ENCODE assay signal across 20 mouse cellular contexts in genomic region chr16:93131404-93131803, GRCm38 (mm10).
DNase-seq lines count a peak whose midpoint lies in the region; ATAC-seq and TF ChIP-seq lines count a peak whose summit lies in the region.
"Had no signal": no experiment of that assay in that cellular context is flagged by ENCODE, and none has a peak within 500 bp of the region (broad histone marks: within the 10 kb centered on the region; RNA-seq: fewer than 3 reads in every experiment).

No protein-coding gene starts in this region.

- H3K27me3 ChIP-seq in liver, embryonic 11.5 days (replicated peaks; ENCODE audit: control insufficient read depth, insufficient read depth, low read length): no peaks in the 10 kb centered on the region
- H3K27me3 ChIP-seq in embryonic facial prominence, embryonic 14.5 days (replicated peaks; ENCODE audit: control insufficient read depth, insufficient read depth, low read length): no peaks in the 10 kb centered on the region
- H3K27me3 ChIP-seq in liver, embryonic 14.5 days (ENCODE audit: control insufficient read depth, insufficient read depth, low read length): no peaks in the 10 kb centered on the region
- no peaks in the 10 kb centered on the region; the same call in 1 of the 2 replicates for H3K27me3 ChIP-seq in hindbrain, embryonic 12.5 days
- H3K27me3 ChIP-seq: forebrain, embryonic 12.5 days; limb, embryonic 15.5 days; neural tube, embryonic 15.5 days had no signal

- no peak for ATAC-seq in liver, embryonic 11.5 days (replicated peaks; ENCODE audit: low FRiP score)
- no peak for ATAC-seq in embryonic facial prominence, embryonic 14.5 days (ENCODE audit: low read depth)
- peak; percentile 6; the same call in 1 of the 2 replicates for ATAC-seq in liver, embryonic 14.5 days (ENCODE audit: insufficient read depth)
- no peak for ATAC-seq in hindbrain, embryonic 12.5 days (ENCODE audit: low FRiP score)
- ATAC-seq: intestine, postnatal 0 days; midbrain, embryonic 16.5 days had no signal

- peak; percentile 63 for DNase-seq in liver
- no peak for DNase-seq in liver, embryonic 11.5 days (ENCODE audit: low spot score)
- DNase-seq in embryonic facial prominence, embryonic 14.5 days (ENCODE audit: low spot score): no peak
- DNase-seq in liver, embryonic 14.5 days (ENCODE audit: low read depth in 3 of 3, low spot score in 3 of 3): peak in 1 of 3 experiments; percentile 42
- peak; percentile 47 to 54 for DNase-seq in spleen, postnatal 10 days (ENCODE audit: low spot score in 2 of 2)
- DNase-seq in left cerebral cortex, postnatal 36 days (ENCODE audit: low spot score in 2 of 2): no peak
- no peak for DNase-seq in cerebellum, adult 11 months
- DNase-seq: cerebellum, adult 2 months; gastrocnemius, adult 2 months; kidney, postnatal 25 days; left cerebral cortex, postnatal 4 days; lung, postnatal 4 days had no signal

- TF ChIP-seq EP300 in liver, embryonic 14.5 days (IDR thresholded peaks at IDR 0.05; ENCODE audit: low read depth): peak; percentile 76

- intact Hi-C loops in left cerebral cortex, postnatal 36 days (cut with DNase I): loop anchor here (10.0 kb wide), 1 partner anchor 567 kb away; no protein-coding TSS in a partner anchor

- no peaks in the 10 kb centered on the region for H3K9me3 ChIP-seq in liver, embryonic 11.5 days (ENCODE audit: control insufficient read depth, low read length)
- no peaks in the 10 kb centered on the region for H3K9me3 ChIP-seq in embryonic facial prominence, embryonic 14.5 days (ENCODE audit: control insufficient read depth, low read length)
- H3K9me3 ChIP-seq in liver, embryonic 14.5 days (ENCODE audit: control insufficient read depth, low read length): no peaks in the 10 kb centered on the region
- no peaks in the 10 kb centered on the region for H3K9me3 ChIP-seq in hindbrain, embryonic 12.5 days (replicated peaks)
- H3K9me3 ChIP-seq: forebrain, embryonic 12.5 days; hindbrain, embryonic 10.5 days; limb, embryonic 15.5 days; midbrain, embryonic 10.5 days; neural tube, embryonic 15.5 days had no signal

- 70% methylated on average over 5 of the region's 5 CpGs for WGBS in liver, embryonic 11.5 days
- WGBS in embryonic facial prominence, embryonic 14.5 days: 86% methylated on average over 5 of the region's 5 CpGs
- 31% methylated on average over 5 of the region's 5 CpGs for WGBS in liver, embryonic 14.5 days (ENCODE audit: insufficient replicate concordance)
- 92% methylated on average over 5 of the region's 5 CpGs for WGBS in hindbrain, embryonic 12.5 days

- no peak overlapping the region for H3K4me2 ChIP-seq in liver, embryonic 11.5 days
- H3K4me2 ChIP-seq in embryonic facial prominence, embryonic 14.5 days (ENCODE audit: low read depth, low read length): no peak overlapping the region
- peak overlapping the region; percentile 21; the same call in 1 of the 2 replicates for H3K4me2 ChIP-seq in liver, embryonic 14.5 days (ENCODE audit: low read depth)
- H3K4me2 ChIP-seq in hindbrain, embryonic 12.5 days (replicated peaks): no peak overlapping the region
- H3K4me2 ChIP-seq: forebrain, embryonic 12.5 days; limb, embryonic 15.5 days; neural tube, embryonic 15.5 days had no signal

- TF ChIP-seq CTCF in liver, embryonic 14.5 days (IDR thresholded peaks at IDR 0.05; ENCODE audit: low read depth): no peak

- H3K4me1 ChIP-seq in liver, embryonic 11.5 days (replicated peaks; ENCODE audit: control insufficient read depth, insufficient read depth, low read length): peaks cover 39% of the 10 kb centered on the region
- no peaks in the 10 kb centered on the region for H3K4me1 ChIP-seq in embryonic facial prominence, embryonic 14.5 days (ENCODE audit: control insufficient read depth, insufficient read depth, low read length)
- peaks cover 61 to 62% of the 10 kb centered on the region in 2 experiments for H3K4me1 ChIP-seq in liver, embryonic 14.5 days (replicated peaks; ENCODE audit: control insufficient read depth in 2 of 2, insufficient read depth in 2 of 2, low read length in 1 of 2)
- no peaks in the 10 kb centered on the region for H3K4me1 ChIP-seq in hindbrain, embryonic 12.5 days
- H3K4me1 ChIP-seq: forebrain, embryonic 12.5 days; midbrain, embryonic 10.5 days; neural tube, embryonic 15.5 days had no signal

- H3K4me3 ChIP-seq in liver, embryonic 11.5 days (ENCODE audit: low read depth, low read length): no peak overlapping the region
- no peak overlapping the region for H3K4me3 ChIP-seq in embryonic facial prominence, embryonic 14.5 days (ENCODE audit: low read depth, low read length)
- H3K4me3 ChIP-seq in liver, embryonic 14.5 days (ENCODE audit: insufficient read depth in 1 of 2, low read depth in 2 of 2, low read length in 2 of 2): no peak overlapping the region
- no peak overlapping the region for H3K4me3 ChIP-seq in hindbrain, embryonic 12.5 days
- H3K4me3 ChIP-seq: forebrain, embryonic 12.5 days; gastrocnemius, adult 2 months; hindbrain, embryonic 10.5 days; limb, embryonic 15.5 days; midbrain, embryonic 10.5 days; neural tube, embryonic 15.5 days had no signal

- no peak overlapping the region for H3K9ac ChIP-seq in liver, embryonic 11.5 days (ENCODE audit: low read depth, low read length)
- H3K9ac ChIP-seq in embryonic facial prominence, embryonic 14.5 days (ENCODE audit: low read depth, low read length): no peak overlapping the region
- H3K9ac ChIP-seq in liver, embryonic 14.5 days (replicated peaks): no peak overlapping the region; the same call in 1 of the 2 replicates
- no peak overlapping the region for H3K9ac ChIP-seq in hindbrain, embryonic 12.5 days
- H3K9ac ChIP-seq: forebrain, embryonic 12.5 days; limb, embryonic 15.5 days; neural tube, embryonic 15.5 days had no signal

- H3K36me3 ChIP-seq in liver, embryonic 11.5 days (ENCODE audit: control insufficient read depth, insufficient read depth, low read length): no peaks in the 10 kb centered on the region
- H3K36me3 ChIP-seq in embryonic facial prominence, embryonic 14.5 days (ENCODE audit: control insufficient read depth, insufficient read depth, low read length): no peaks in the 10 kb centered on the region
- no peaks in the 10 kb centered on the region for H3K36me3 ChIP-seq in liver, embryonic 14.5 days (replicated peaks; ENCODE audit: control insufficient read depth, insufficient read depth, low read depth)
- H3K36me3 ChIP-seq in hindbrain, embryonic 12.5 days: no peaks in the 10 kb centered on the region
- H3K36me3 ChIP-seq: forebrain, embryonic 12.5 days; hindbrain, embryonic 10.5 days; limb, embryonic 15.5 days; midbrain, embryonic 10.5 days; neural tube, embryonic 15.5 days had no signal

- no peak overlapping the region for H3K27ac ChIP-seq in liver, embryonic 11.5 days (ENCODE audit: low read depth, low read length)
- peak overlapping the region; percentile 28; the same call in 1 of the 2 replicates for H3K27ac ChIP-seq in embryonic facial prominence, embryonic 14.5 days (replicated peaks; ENCODE audit: low read depth, low read length)
- peak overlapping the region; percentile 95 for H3K27ac ChIP-seq in liver, embryonic 14.5 days
- no peak overlapping the region for H3K27ac ChIP-seq in hindbrain, embryonic 12.5 days
- H3K27ac ChIP-seq: forebrain, embryonic 12.5 days; gastrocnemius, adult 2 months; hindbrain, embryonic 10.5 days; limb, embryonic 15.5 days; midbrain, embryonic 10.5 days; neural tube, embryonic 15.5 days had no signal

Comparison
In these comparisons a context has a peak if more than half of its experiments do, and no peak if none do; other contexts are left out.
1. DNase-seq: peak in liver (single experiment) and spleen, postnatal 10 days (2 of 2); none in liver, embryonic 11.5 days (single experiment), embryonic facial prominence, embryonic 14.5 days (single experiment), left cerebral cortex, postnatal 36 days (0 of 2) and cerebellum, adult 11 months (single experiment).
2. H3K27ac ChIP-seq: peak in embryonic facial prominence, embryonic 14.5 days (single experiment) and liver, embryonic 14.5 days (single experiment); none in liver, embryonic 11.5 days (single experiment) and hindbrain, embryonic 12.5 days (single experiment).